Mouse (Mus musculus) thymus, adult 2 months (tissue): Measurements from ENCODE around the gene Psg27. TPM values are rescaled to one million over a fixed set of nuclear protein-coding genes. Genes with fewer than 3 reads are reported as not detected.

Experiments
- DNase-seq: peaks from one replicate; pipeline ENCODE4 v3.0.0; 2021
- H3K27ac ChIP-seq: fragments of 200-500 bp; 2 replicates; pipeline ENCODE4 v1.5.1; 2012; ENCODE audit warnings: low read length, control low read depth; ENCODE audit not compliant: control insufficient read depth, insufficient read depth
- H3K27me3 ChIP-seq: fragments of 200-500 bp; 2 replicates; pipeline ENCODE4 v1.6.1; 2012; ENCODE audit warnings: mild to moderate bottlenecking, low read length, moderate library complexity, mixed read lengths; ENCODE audit not compliant: control insufficient read depth, insufficient read depth
- H3K36me3 ChIP-seq: fragments of 200-500 bp; 2 replicates; pipeline ENCODE4 v1.6.1; 2012; ENCODE audit warnings: mild to moderate bottlenecking, low read length, moderate library complexity; ENCODE audit not compliant: control insufficient read depth, insufficient read depth
- H3K4me1 ChIP-seq: fragments of 200-500 bp; replicated peaks from 2 replicates; pipeline ENCODE4 v1.6.1; 2012; ENCODE audit warnings: low read length; ENCODE audit not compliant: control insufficient read depth, insufficient read depth
- H3K4me3 ChIP-seq: fragments of 200-500 bp; 2 replicates; pipeline ENCODE4 v1.5.1; 2012; ENCODE audit warnings: mild to moderate bottlenecking, low read length, control low read depth, moderate library complexity; ENCODE audit not compliant: control insufficient read depth, insufficient read depth
- CTCF ChIP-seq: fragments of 200-500 bp; IDR thresholded peaks from 2 replicates; pipeline ENCODE4 v1.5.1; 2012; ENCODE audit warnings: mild to moderate bottlenecking, control low read depth, low read length, moderate library complexity, borderline replicate concordance; ENCODE audit not compliant: control insufficient read depth, poor library complexity, insufficient read depth; ENCODE audit errors: extremely low read depth
- POLR2A ChIP-seq: fragments of 200-500 bp; IDR thresholded peaks from 2 replicates; pipeline ENCODE4 v1.6.1; 2012; ENCODE audit warnings: mild to moderate bottlenecking, low read length, control low read depth, moderate library complexity; ENCODE audit not compliant: control insufficient read depth, poor library complexity, insufficient read depth; ENCODE audit errors: extremely low read depth
- WGBS: fragments of 180-500 bp; shearing (Covaris S2); methylation state at CpG from one replicate; pipeline ENCODE4 v1.1.7; 2018; 5-methylcytosine and 5-hydroxymethylcytosine counted together
- polyA plus RNA-seq: library from polyadenylated mRNA; depleted of rRNA; stranded (reverse); fragments of >200 nt; gene quantifications from 2 replicates; pipeline ENCODE4 v1.2.3, GENCODE M21; 2012; rRNA removed

The Psg27 gene
- polyA plus RNA-seq, 1 experiment = 0.73 TPM

GRCm38 (mm10) chr7:18511479-18511878 lies 55.6 kb downstream of the Psg27 start:
- no peak for TF ChIP-seq CTCF
- TF ChIP-seq POLR2A = no peak
- DNase-seq = no peak
- Histone ChIP-seq H3K36me3 (no peaks in the 10 kb centered on the region), H3K4me1 (no peaks in the 10 kb centered on the region), H3K27me3 (no peaks in the 10 kb centered on the region), H3K27ac (no peak overlapping the region), H3K4me3 (no peak overlapping the region)
- 31% methylated on average over 9 of the region's 9 CpGs for WGBS

Other genes starting within 250 kb of the Psg27 start
- 0.24 TPM in 1 of 2 replicates, not detected in the other for gene Psg18, start 212.3 kb downstream of the Psg27 start, polyA plus RNA-seq
- not detected in 2 replicates for gene Psg28, start 135.3 kb downstream of the Psg27 start, polyA plus RNA-seq
- gene Psg26, start 83.1 kb downstream of the Psg27 start, polyA plus RNA-seq = 0.05 TPM in 1 of 2 replicates, not detected in the other
- gene Psg25, start 35.0 kb downstream of the Psg27 start, polyA plus RNA-seq = 0.22 and 0.24 TPM in 2 replicates
- gene Psg23, start 49.2 kb upstream of the Psg27 start, polyA plus RNA-seq = 0.09 and 0.13 TPM in 2 replicates
- gene Psg21, start 89.4 kb upstream of the Psg27 start, polyA plus RNA-seq = 0.08 and 0.13 TPM in 2 replicates
- gene Psg20, start 118.9 kb upstream of the Psg27 start, polyA plus RNA-seq = 0.18 and 0.20 TPM in 2 replicates
- gene Psg22, start 150.8 kb upstream of the Psg27 start, polyA plus RNA-seq = 0.22 and 0.24 TPM in 2 replicates
- gene Psg19, start 231.2 kb upstream of the Psg27 start, polyA plus RNA-seq = not detected in 2 replicates